Comparison of ENCODE assay signal across 8 mouse cellular contexts in the genomic region with DNA sequence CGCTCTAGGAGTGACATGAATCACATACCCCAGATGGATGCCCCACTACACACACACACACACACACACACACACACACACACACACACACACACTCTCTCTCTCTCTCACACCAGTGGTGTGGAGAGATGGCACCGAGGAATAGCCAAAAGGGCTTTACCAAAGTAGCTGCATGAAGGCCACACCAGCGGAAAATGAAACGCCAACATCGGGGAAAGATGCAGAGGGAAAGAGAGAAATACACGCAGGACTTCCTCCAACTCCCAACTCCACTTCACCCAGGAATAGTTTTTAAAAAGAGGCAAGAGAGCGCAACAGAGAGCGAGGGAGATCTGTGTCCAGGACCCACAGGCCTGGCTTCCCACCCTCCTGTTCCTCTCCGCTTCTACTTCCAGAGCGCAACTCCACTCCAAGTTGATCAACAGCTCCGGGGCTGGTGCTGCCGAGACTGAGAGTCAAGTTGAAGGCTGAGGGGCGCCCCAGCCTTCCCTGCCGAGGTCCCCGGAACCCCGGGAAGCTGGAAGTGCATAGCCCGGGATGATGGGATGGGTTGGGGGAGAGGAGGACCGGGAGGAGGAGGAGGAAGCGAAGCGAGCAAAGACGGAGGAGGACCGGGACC.
DNase-seq lines count a peak whose midpoint lies in the region; ATAC-seq and TF ChIP-seq lines count a peak whose summit lies in the region.

No protein-coding gene starts in this region.

- peak overlapping the region; percentile 59 for H3K9ac ChIP-seq in limb, embryonic 15.5 days

- TF ChIP-seq CTCF in olfactory bulb, adult 2 months (IDR thresholded peaks at IDR 0.05; ENCODE audit: insufficient read depth, low read depth, low read length), result no peak

- peak overlapping the region; percentile 57 for H3K4me2 ChIP-seq in limb, embryonic 15.5 days

- intact Hi-C loops in left cerebral cortex, postnatal 36 days (cut with DNase I), result loop anchor here (5.0 to 10.0 kb wide), 2 partner anchors 495 to 503 kb away; a partner anchor contains a TSS
- intact Hi-C loops in left cerebral cortex, postnatal 4 days (cut with DNase I), result loop anchor here (5.0 kb wide), 1 partner anchor 495 kb away; a partner anchor contains a TSS

- DNase-seq in left cerebral cortex, postnatal 36 days (ENCODE audit: low spot score in 2 of 2), result peak; percentile 49 to 57
- DNase-seq in left cerebral cortex, postnatal 4 days, result no peak
- DNase-seq in MN1 (ENCODE audit: low spot score), result peak; percentile 15
- peak; percentile 69 for DNase-seq in forebrain, embryonic 10.5 days (ENCODE audit: extremely low spot score, low spot score)
- no peak for DNase-seq in spleen, postnatal 4 days (ENCODE audit: low spot score in 2 of 2)
- DNase-seq in ovary, postnatal 14 days (ENCODE audit: low spot score), result no peak

- under 1% methylated on average over 21 of the region's 22 CpGs for WGBS in forebrain, embryonic 10.5 days
- WGBS in limb, embryonic 15.5 days, result 1% methylated on average over 21 of the region's 22 CpGs
- WGBS in olfactory bulb, adult 2 months, result 9% methylated on average over 21 of the region's 22 CpGs

- peak overlapping the region; percentile 78 for H3K4me3 ChIP-seq in forebrain, embryonic 10.5 days
- peak overlapping the region; percentile 72 for H3K4me3 ChIP-seq in limb, embryonic 15.5 days
- peak overlapping the region; percentile 66 for H3K4me3 ChIP-seq in olfactory bulb, adult 2 months (ENCODE audit: insufficient read depth, low read depth, low read length)

- H3K4me1 ChIP-seq in forebrain, embryonic 10.5 days, result peaks cover 84% of the 10 kb centered on the region
- peaks cover 23% of the 10 kb centered on the region for H3K4me1 ChIP-seq in limb, embryonic 15.5 days
- H3K4me1 ChIP-seq in olfactory bulb, adult 2 months (ENCODE audit: control insufficient read depth, insufficient read depth, low read length), result peaks cover 14% of the 10 kb centered on the region

- no peaks in the 10 kb centered on the region for H3K9me3 ChIP-seq in forebrain, embryonic 10.5 days
- H3K9me3 ChIP-seq in limb, embryonic 15.5 days, result no peaks in the 10 kb centered on the region

- no peak for TF ChIP-seq POLR2A in olfactory bulb, adult 2 months (IDR thresholded peaks at IDR 0.05; ENCODE audit: insufficient read depth, low read depth, low read length)

- H3K36me3 ChIP-seq in forebrain, embryonic 10.5 days (replicated peaks), result no peaks in the 10 kb centered on the region
- no peaks in the 10 kb centered on the region for H3K36me3 ChIP-seq in limb, embryonic 15.5 days

- peaks cover 31% of the 10 kb centered on the region for H3K27me3 ChIP-seq in forebrain, embryonic 10.5 days (ENCODE audit: poor library complexity, severe bottlenecking)
- no peaks in the 10 kb centered on the region for H3K27me3 ChIP-seq in limb, embryonic 15.5 days

- peak overlapping the region; percentile 96 for H3K27ac ChIP-seq in forebrain, embryonic 10.5 days
- peak overlapping the region; percentile 91 for H3K27ac ChIP-seq in limb, embryonic 15.5 days
- H3K27ac ChIP-seq in olfactory bulb, adult 2 months (ENCODE audit: insufficient read depth, low read depth, low read length), result no peak overlapping the region

- peak; percentile 31; the same call in 1 of the 2 replicates for ATAC-seq in limb, embryonic 15.5 days (ENCODE audit: insufficient number of reproducible peaks, low FRiP score, low TSS enrichment, low read depth)

Comparison
In these comparisons a context has a peak if more than half of its experiments do, and no peak if none do; other contexts are left out.
1. DNase-seq: peak in left cerebral cortex, postnatal 36 days (2 of 2), MN1 (single experiment) and forebrain, embryonic 10.5 days (single experiment); none in left cerebral cortex, postnatal 4 days (single experiment), spleen, postnatal 4 days (0 of 2) and ovary, postnatal 14 days (single experiment).
2. Peak in every context shown above with its lines, with median percentiles within 50 percentile points of each other: H3K4me3 ChIP-seq.